Mouse (Mus musculus) liver, postnatal 0 days (tissue): Measurements from ENCODE around the gene Clmn.

Experiments used
- CTCF ChIP-seq: sonication (generic); IDR thresholded peaks from 2 replicates; pipeline ENCODE4 v1.5.1; 2016; ENCODE audit warnings: antibody characterized with exemption, low read depth
- EP300 ChIP-seq: IDR thresholded peaks from 2 replicates; pipeline ENCODE4 v1.6.1; 2016; ENCODE audit warnings: antibody characterized with exemption, low read depth, mild to moderate bottlenecking

DNA sequence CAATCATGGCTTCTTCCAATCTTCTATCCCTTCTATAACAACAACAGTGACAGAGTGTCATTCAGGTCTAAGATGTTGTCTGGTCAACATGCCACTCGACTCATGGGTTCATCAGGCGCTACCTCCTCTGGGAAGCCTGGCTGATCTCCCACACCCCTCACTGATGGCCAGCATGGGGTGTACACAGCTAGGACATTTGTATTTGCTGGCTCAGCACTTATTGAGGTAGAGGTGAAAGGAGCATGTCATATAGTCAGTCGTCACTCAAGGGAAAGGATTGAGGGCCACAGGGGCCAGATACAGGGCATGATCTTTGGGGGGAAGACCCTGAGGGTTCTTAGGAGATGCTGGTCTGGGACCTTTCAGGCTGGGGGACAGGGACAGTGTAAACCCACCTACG is 44.9 kb upstream of the Clmn start:
- no peak for TF ChIP-seq CTCF
- no peak for TF ChIP-seq EP300
